Mouse (Mus musculus) kidney, adult 2 months (tissue): ENCODE data around the gene Iqsec1. TPM values are rescaled to one million over a fixed set of nuclear protein-coding genes. Genes with fewer than 3 reads are reported as not detected.
A peak's percentile ranks its signal among the peaks of the same experiment; 100 is the strongest.

Experiments
- DNase-seq: peaks from one replicate; pipeline ENCODE4 v3.0.0; 2021
- H3K27ac ChIP-seq: fragments of 200-500 bp; 2 replicates; pipeline ENCODE4 v1.5.1; 2012; ENCODE audit warnings: low read depth, low read length, control low read depth, inconsistent platforms; ENCODE audit not compliant: insufficient read depth
- H3K27me3 ChIP-seq: fragments of 200-500 bp; replicated peaks from 2 replicates; pipeline ENCODE4 v1.6.1; 2012; ENCODE audit warnings: mild to moderate bottlenecking, moderate library complexity, low read length, inconsistent platforms; ENCODE audit not compliant: control insufficient read depth, insufficient read depth
- H3K36me3 ChIP-seq: fragments of 200-500 bp; 2 replicates; pipeline ENCODE4 v1.6.1; 2012; ENCODE audit warnings: mild to moderate bottlenecking, moderate library complexity, low read length, inconsistent platforms; ENCODE audit not compliant: control insufficient read depth, insufficient read depth
- H3K4me1 ChIP-seq: fragments of 200-500 bp; 2 replicates; pipeline ENCODE4 v1.6.1; 2011; ENCODE audit warnings: low read length; ENCODE audit not compliant: control insufficient read depth, insufficient read depth
- H3K4me3 ChIP-seq: fragments of 200-500 bp; 2 replicates; pipeline ENCODE4 v1.5.1; 2011; ENCODE audit warnings: mild to moderate bottlenecking, low read depth, low read length, control low read depth; ENCODE audit not compliant: insufficient read depth
- CTCF ChIP-seq: fragments of 200-500 bp; conservative IDR thresholded peaks from 2 replicates; pipeline ENCODE4 v1.5.1; 2011; ENCODE audit warnings: low read depth, mild to moderate bottlenecking, control low read depth, low read length, moderate library complexity, mixed read lengths; ENCODE audit not compliant: insufficient read depth, insufficient read length
- POLR2A ChIP-seq: fragments of 200-500 bp; IDR thresholded peaks from one replicate; pipeline ENCODE4 v1.6.1; 2011; ENCODE audit warnings: low read depth, low read length, control low read depth
- WGBS: fragments of 180-500 bp; shearing (Covaris S2); methylation state at CpG from one replicate; pipeline ENCODE4 v1.1.7; 2018; 5-methylcytosine and 5-hydroxymethylcytosine counted together
- polyA plus RNA-seq: library from polyadenylated mRNA; depleted of rRNA; stranded (reverse); fragments of >200 nt; gene quantifications from 2 replicates; pipeline ENCODE4 v1.2.3, GENCODE M21; 2012

Gene Iqsec1
- polyA plus RNA-seq, 1 experiment, result 149 TPM

DNA sequence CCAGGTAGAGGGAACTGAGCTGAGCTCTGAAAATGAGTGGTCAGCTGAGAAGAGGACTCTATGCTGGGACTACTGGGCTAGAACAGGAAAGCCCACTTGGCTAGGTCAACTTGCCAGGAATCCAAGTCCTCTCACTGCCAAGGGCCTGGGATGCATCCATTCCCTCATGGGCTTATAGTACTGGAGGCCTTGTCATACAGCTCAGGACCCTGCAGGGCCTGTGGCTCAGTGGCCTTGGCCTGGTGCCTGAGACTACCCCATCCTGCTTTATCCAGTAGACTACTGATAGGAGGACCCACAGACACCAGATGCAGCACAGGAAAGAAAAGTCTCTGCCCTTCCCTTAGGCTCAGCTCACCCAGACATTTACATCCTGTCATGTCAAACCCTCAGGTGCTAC lies 190.3 kb downstream of the Iqsec1 start:
- no peak for TF ChIP-seq CTCF
- TF ChIP-seq POLR2A, result no peak
- Histone ChIP-seq H3K27me3 (no peaks in the 10 kb centered on the region), H3K27ac (no peak overlapping the region), H3K4me1 (no peaks in the 10 kb centered on the region), H3K36me3 (no peaks in the 10 kb centered on the region), H3K4me3 (no peak overlapping the region)
- DNase-seq, result no peak

DNA sequence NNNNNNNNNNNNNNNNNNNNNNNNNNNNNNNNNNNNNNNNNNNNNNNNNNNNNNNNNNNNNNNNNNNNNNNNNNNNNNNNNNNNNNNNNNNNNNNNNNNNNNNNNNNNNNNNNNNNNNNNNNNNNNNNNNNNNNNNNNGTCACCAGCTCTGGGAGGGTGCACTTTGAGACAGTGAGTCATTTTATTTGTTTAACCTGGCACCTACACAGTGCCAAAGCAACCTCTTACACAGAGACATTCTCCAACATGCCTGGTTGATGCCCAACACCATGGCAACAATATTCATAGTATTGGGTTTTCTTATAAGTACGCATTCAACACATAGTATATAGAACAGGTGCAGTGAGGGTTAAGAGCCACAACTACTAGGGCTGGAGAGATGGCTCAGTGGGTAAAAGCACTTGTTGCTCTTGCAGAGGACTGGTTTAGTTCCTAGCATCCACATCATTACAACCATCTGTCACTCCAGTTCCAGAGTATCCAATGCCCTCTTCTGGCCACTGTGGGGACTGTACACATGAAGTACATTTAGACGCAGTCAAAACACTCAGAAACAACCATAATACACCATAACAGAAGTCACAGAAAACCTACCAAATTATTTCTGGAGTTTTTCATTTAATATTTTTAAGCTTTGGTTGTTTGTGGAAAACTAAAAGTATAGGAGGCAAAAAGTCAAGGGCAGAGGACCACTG lies 191.4 kb downstream of the Iqsec1 start:
- no peak for DNase-seq
- TF ChIP-seq POLR2A (no peak), CTCF (0 out of 2 replicates have a peak, but pooled peaks have one; percentile 5)
- H3K36me3 ChIP-seq, result no peaks in the 10 kb centered on the region
- H3K4me3 ChIP-seq, result no peak overlapping the region
- H3K27me3 ChIP-seq, result no peaks in the 10 kb centered on the region
- WGBS, result 100% methylated on average over 2 of the region's 2 CpGs
- H3K4me1 ChIP-seq, result no peaks in the 10 kb centered on the region
- H3K27ac ChIP-seq, result no peak overlapping the region

DNA sequence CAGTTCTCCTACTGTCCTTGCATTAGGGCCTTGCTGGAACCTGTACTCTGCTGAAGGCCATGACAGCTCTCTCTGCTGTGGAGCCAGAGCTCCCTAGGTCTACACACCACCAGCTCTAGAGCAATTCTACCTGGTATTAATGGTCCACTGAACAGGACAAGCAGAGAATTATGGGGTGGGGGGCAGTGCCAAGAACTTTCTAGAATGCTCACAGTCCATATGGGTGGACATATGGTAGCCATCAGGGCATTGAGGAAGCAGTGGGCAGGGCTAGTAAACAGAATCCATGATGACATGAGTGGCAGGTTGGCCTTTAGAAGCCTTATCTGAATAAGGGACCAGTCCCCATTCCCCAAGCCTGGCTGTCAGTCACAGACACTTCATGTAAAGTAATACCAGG lies 197.6 kb downstream of the Iqsec1 start:
- Histone ChIP-seq H3K36me3 (no peaks in the 10 kb centered on the region), H3K27me3 (no peaks in the 10 kb centered on the region), H3K4me3 (no peak overlapping the region), H3K4me1 (no peaks in the 10 kb centered on the region), H3K27ac (no peak overlapping the region)
- no peak for DNase-seq
- TF ChIP-seq POLR2A, result no peak
- no peak for TF ChIP-seq CTCF

DNA sequence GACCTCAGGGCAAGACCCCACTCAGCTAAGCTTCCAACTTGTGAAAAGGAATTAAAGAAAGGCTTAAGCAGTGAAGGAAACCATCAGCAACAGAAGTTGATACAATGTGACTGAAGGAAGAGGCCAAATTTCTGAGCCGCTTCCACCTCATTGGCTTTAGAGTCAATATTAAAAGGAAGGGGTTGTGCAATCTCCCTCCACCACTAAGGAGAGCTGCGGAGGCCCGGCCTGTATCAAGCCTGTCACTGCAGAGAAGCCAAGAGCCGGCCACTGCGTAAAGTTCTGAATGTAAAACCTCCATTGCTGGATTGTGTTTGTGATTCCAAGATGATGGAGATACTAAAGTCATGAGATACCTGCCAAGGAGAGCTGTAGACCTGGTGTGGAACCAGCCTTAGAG lies 199.0 kb downstream of the Iqsec1 start:
- H3K36me3 ChIP-seq, result no peaks in the 10 kb centered on the region
- no peaks in the 10 kb centered on the region for H3K4me1 ChIP-seq
- H3K27me3 ChIP-seq, result no peaks in the 10 kb centered on the region
- DNase-seq, result no peak
- H3K27ac ChIP-seq, result no peak overlapping the region
- WGBS, result 92% methylated on average over 5 of the region's 5 CpGs
- TF ChIP-seq CTCF (no peak), POLR2A (no peak)
- H3K4me3 ChIP-seq, result no peak overlapping the region

DNA sequence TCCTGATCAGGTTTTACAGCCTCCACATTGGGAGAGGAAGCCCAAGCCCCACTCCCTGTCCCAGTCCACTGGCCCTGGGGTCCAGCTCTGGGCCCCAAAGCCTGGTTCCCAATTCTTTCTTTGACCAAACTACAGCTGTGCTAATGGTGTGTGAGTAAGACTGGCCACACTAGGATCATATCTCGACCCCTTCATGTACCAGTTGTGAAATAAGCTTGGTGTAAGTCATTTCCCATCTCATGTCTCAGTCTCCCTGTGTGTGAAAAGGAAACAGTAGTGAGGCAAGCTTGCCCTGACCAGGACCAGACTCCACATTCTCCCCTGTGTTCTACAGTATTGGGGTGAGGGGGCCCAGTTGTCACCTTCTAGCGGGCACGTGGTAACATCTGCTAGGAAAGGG lies 200.9 kb downstream of the Iqsec1 start:
- no peak overlapping the region for H3K27ac ChIP-seq
- no peaks in the 10 kb centered on the region for H3K4me1 ChIP-seq
- no peak overlapping the region for H3K4me3 ChIP-seq
- no peaks in the 10 kb centered on the region for H3K36me3 ChIP-seq
- no peak for DNase-seq
- 95% methylated on average over 3 of the region's 3 CpGs for WGBS
- no peak for TF ChIP-seq CTCF
- TF ChIP-seq POLR2A, result no peak
- no peaks in the 10 kb centered on the region for H3K27me3 ChIP-seq

DNA sequence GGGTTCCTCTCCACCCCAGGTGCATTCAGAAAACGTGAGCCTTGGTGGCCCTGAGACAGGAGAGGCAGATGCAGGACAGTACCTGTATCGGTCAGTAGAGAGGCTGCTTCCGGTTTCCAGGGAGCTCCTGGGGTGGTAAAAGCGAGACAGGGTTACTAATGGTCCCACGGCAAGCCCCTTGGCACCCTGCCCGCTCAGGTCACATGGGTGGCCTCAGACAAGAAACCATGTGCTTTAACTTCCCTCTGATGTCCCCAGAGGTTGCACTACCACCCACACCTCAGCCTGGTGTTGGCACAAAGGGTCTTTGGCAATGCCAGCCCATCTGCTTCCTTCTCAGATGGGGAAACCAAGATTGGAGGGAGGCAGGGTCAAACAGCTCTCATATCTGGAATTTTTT lies 201.4 kb downstream of the Iqsec1 start:
- no peak for TF ChIP-seq CTCF
- no peak for TF ChIP-seq POLR2A
- DNase-seq, result no peak
- WGBS, result 57% methylated on average over 6 of the region's 6 CpGs

DNA sequence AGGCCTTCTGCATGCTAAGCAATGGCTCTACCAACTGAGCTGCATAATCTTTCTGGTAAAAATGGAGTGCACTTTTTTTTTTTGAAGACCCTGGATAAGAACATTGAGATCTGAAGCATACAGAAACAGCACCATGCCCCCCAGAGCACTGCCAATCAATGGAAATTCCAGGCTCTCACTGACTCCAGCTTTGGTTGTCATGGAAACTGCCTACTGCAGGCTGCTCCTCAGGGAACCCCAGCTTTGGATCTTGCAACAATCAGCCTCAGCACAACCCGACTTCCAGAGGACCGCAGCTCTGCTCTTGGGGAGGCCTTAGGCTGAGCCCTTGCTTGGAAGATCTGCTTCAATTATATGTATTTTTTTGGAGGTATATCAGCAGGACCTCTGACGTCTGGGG lies 201.9 kb downstream of the Iqsec1 start:
- Histone ChIP-seq H3K4me3 (no peak overlapping the region), H3K36me3 (no peaks in the 10 kb centered on the region), H3K4me1 (no peaks in the 10 kb centered on the region), H3K27me3 (no peaks in the 10 kb centered on the region), H3K27ac (no peak overlapping the region)
- WGBS, result 78% methylated on average over 3 of the region's 3 CpGs
- no peak for DNase-seq
- TF ChIP-seq POLR2A (no peak), CTCF (no peak)

More for the DNA sequence above, 201.4 kb downstream of the Iqsec1 start:
- no peaks in the 10 kb centered on the region for H3K4me1 ChIP-seq
- no peaks in the 10 kb centered on the region for H3K36me3 ChIP-seq
- no peak overlapping the region for H3K4me3 ChIP-seq
- no peaks in the 10 kb centered on the region for H3K27me3 ChIP-seq
- H3K27ac ChIP-seq, result no peak overlapping the region
